Mouse (Mus musculus) ES-Bruce4 (cell line): Measurements from ENCODE around the gene Tnks2.

ENCODE experiments used
- CTCF ChIP-seq: IDR thresholded peaks from one replicate; pipeline ENCODE4 v1.8.1; 2011; ENCODE audit warnings: low read depth, low read length
- POLR2A ChIP-seq: IDR thresholded peaks from one replicate; pipeline ENCODE4 v1.8.1; 2011; ENCODE audit warnings: low read length; ENCODE audit not compliant: insufficient read depth

DNA sequence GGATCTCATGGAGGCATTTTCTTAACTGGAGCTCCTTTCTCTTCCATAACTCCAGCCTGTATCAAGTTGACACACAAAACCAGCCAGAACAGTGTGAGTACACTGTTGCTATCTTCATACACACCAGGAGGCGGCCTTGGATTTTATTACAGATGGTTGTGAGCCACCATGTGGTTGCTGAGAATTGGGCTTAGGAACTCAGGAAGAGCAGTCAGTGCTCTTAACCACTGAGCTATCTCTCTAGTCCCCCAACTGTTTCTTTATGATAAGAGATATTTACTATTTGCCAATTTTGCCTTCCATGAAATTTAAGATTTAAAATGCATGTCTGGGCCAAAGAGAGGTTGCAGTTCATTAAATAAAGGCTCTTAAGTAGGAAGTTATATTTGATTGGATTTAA is 106.0 kb downstream of the Tnks2 start:
- TF ChIP-seq CTCF (no peak), POLR2A (no peak)
